Mouse (Mus musculus) gonadal fat pad, adult 2 months (tissue): ENCODE measurements around the gene Defb25. TPM values are rescaled to one million over a fixed set of nuclear protein-coding genes. Genes with fewer than 3 reads are reported as not detected.

Experiments
- DNase-seq: peaks from one replicate; pipeline ENCODE4 v3.0.0-alpha.2; 2012; ENCODE audit warnings: low read depth
- polyA plus RNA-seq: library from polyadenylated mRNA; depleted of rRNA; stranded (reverse); fragments of >200 nt; gene quantifications from 2 replicates; pipeline ENCODE4 v1.2.3, GENCODE M21; 2012

Defb25 gene
- polyA plus RNA-seq, 1 experiment, result 6,893 TPM

- DNase-seq, result no peak
Measured at GRCm38 (mm10) chr2:152628066-152628465, 5.2 kb upstream of the Defb25 start.

GRCm38 (mm10) chr2:152626774-152627591 is 4.1 kb upstream of the Defb25 start, which contains the start of gene Rem1:
TSS of gene Rem1 (plus strand) at chr2:152626951.
- DNase-seq, result no peak

- DNase-seq, result no peak
Measured at GRCm38 (mm10) chr2:152625256-152625655, 2.4 kb upstream of the Defb25 start.

GRCm38 (mm10) chr2:152624566-152624965 is 1.7 kb upstream of the Defb25 start:
- DNase-seq, result no peak

GRCm38 (mm10) chr2:152622151-152622550 is 702 bp downstream of the Defb25 start:
- no peak for DNase-seq

GRCm38 (mm10) chr2:152620367-152621134 is 2.3 kb downstream of the Defb25 start:
- DNase-seq, result no peak

GRCm38 (mm10) chr2:152617374-152617773 is 5.5 kb downstream of the Defb25 start:
- no peak for DNase-seq

- no peak for DNase-seq
Measured at GRCm38 (mm10) chr2:152616470-152616869, 6.4 kb downstream of the Defb25 start.

- DNase-seq, result no peak
Measured at GRCm38 (mm10) chr2:152615563-152615962, 7.3 kb downstream of the Defb25 start.

GRCm38 (mm10) chr2:152612193-152612592 is 10.7 kb downstream of the Defb25 start:
- DNase-seq, result no peak

GRCm38 (mm10) chr2:152608719-152609118 is 14.1 kb downstream of the Defb25 start:
- DNase-seq, result no peak

GRCm38 (mm10) chr2:152607746-152608145 is 15.1 kb downstream of the Defb25 start:
- DNase-seq, result no peak

GRCm38 (mm10) chr2:152604057-152604456 is 18.8 kb downstream of the Defb25 start, which contains the start of gene Defb36:
TSS of gene Defb36 (plus strand) at chr2:152604327.
- DNase-seq, result no peak

GRCm38 (mm10) chr2:152601275-152601960 is 21.4 kb downstream of the Defb25 start:
- DNase-seq, result no peak

GRCm38 (mm10) chr2:152600076-152600475 is 22.8 kb downstream of the Defb25 start:
- DNase-seq, result no peak

GRCm38 (mm10) chr2:152599299-152599698 is 23.6 kb downstream of the Defb25 start, which contains the start of gene Defb45:
TSS of gene Defb45 (minus strand) at chr2:152599399.
- no peak for DNase-seq

- no peak for DNase-seq
Measured at GRCm38 (mm10) chr2:152589021-152589420, 33.8 kb downstream of the Defb25 start.

- no peak for DNase-seq
Measured at GRCm38 (mm10) chr2:152588450-152588849, 34.4 kb downstream of the Defb25 start.

- no peak for DNase-seq
Measured at GRCm38 (mm10) chr2:152586926-152587560, 35.8 kb downstream of the Defb25 start.

GRCm38 (mm10) chr2:152580612-152581011 is 42.2 kb downstream of the Defb25 start:
- no peak for DNase-seq

- no peak for DNase-seq
Measured at GRCm38 (mm10) chr2:152580107-152580506, 42.7 kb downstream of the Defb25 start, which contains the start of gene Defb19. TSS of gene Defb19 (minus strand) at chr2:152580312.
